Mouse (Mus musculus) CH12.LX (cell line): ENCODE results near the gene Brpf1. TPM values are rescaled to one million over a fixed set of nuclear protein-coding genes. Genes with fewer than 3 reads are reported as not detected.

Experiments used
- DNase-seq: peaks from one replicate; pipeline ENCODE4 v3.0.0-alpha.2; 2013; ENCODE audit errors: extremely low read depth
- H3K27ac ChIP-seq: 2 replicates; pipeline ENCODE4 v1.5.1; 2012; ENCODE audit warnings: low read depth, mild to moderate bottlenecking, control low read depth, moderate library complexity; ENCODE audit not compliant: insufficient read depth
- H3K27me3 ChIP-seq: replicated peaks from 2 replicates; pipeline ENCODE3; 2012; ENCODE audit warnings: inconsistent platforms
- H3K36me3 ChIP-seq, 2 experiments: replicated peaks in 1 of 2; 2 replicates each; pipeline versions ENCODE3 to v1.6.1; 2012; ENCODE audit warnings: inconsistent platforms in 1 of 2, low read length in 1 of 2, mild to moderate bottlenecking in 1 of 2, mixed read lengths in 1 of 2, moderate library complexity in 1 of 2; ENCODE audit not compliant: control insufficient read depth in 1 of 2, insufficient read depth in 1 of 2
- H3K4me1 ChIP-seq, 2 experiments: 2 replicates each; pipeline ENCODE4 v1.6.1; 2012; ENCODE audit warnings: inconsistent platforms in 1 of 2, moderate library complexity in 1 of 2; ENCODE audit not compliant: insufficient read depth in 2 of 2, control insufficient read depth in 1 of 2
- H3K4me2 ChIP-seq: 2 replicates; pipeline ENCODE4 v1.6.1; 2012; ENCODE audit warnings: low read depth, mild to moderate bottlenecking, control low read depth; ENCODE audit not compliant: poor library complexity, insufficient read depth, severe bottlenecking
- H3K4me3 ChIP-seq, 3 experiments: fragments of 150-350 bp in 1 of 3; sonication (generic) in 1 of 3; replicated peaks in 1 of 3; 2 replicates each; pipeline versions ENCODE3 to v1.5.1; 2011 to 2012; ENCODE audit warnings: low read depth in 2 of 3, low read length in 2 of 3, mild to moderate bottlenecking in 2 of 3, moderate library complexity in 2 of 3, control low read depth in 1 of 3, improper control_type of control experiment in 1 of 3, inconsistent platforms in 1 of 3, mixed read lengths in 1 of 3; ENCODE audit not compliant: poor library complexity in 1 of 3
- H3K79me2 ChIP-seq: replicated peaks from 2 replicates; pipeline ENCODE4 v1.6.1; 2012; ENCODE audit warnings: mild to moderate bottlenecking, moderate library complexity; ENCODE audit not compliant: control insufficient read depth, poor library complexity, insufficient read depth, severe bottlenecking; ENCODE audit errors: extremely low read depth
- H3K9ac ChIP-seq: 2 replicates; pipeline ENCODE4 v1.6.1; 2012; ENCODE audit warnings: low read depth, mild to moderate bottlenecking, control low read depth, moderate library complexity; ENCODE audit not compliant: insufficient read depth
- H3K9me3 ChIP-seq: replicated peaks from 2 replicates; pipeline ENCODE3; 2012; ENCODE audit warnings: low read length, inconsistent platforms, mixed read lengths
- BHLHE40 ChIP-seq: IDR thresholded peaks from 2 replicates; pipeline ENCODE4 v1.6.1; 2011; ENCODE audit warnings: mild to moderate bottlenecking, low read depth, low read length, improper control_type of control experiment
- CHD1 ChIP-seq: IDR thresholded peaks from 2 replicates; pipeline ENCODE4 v1.6.1; 2012; ENCODE audit warnings: low read depth, low read length, improper control_type of control experiment, inconsistent platforms
- E2F4 ChIP-seq: IDR thresholded peaks from 2 replicates; pipeline ENCODE4 v1.6.1; 2011; ENCODE audit warnings: low read depth, low read length, improper control_type of control experiment; ENCODE audit not compliant: insufficient replicate concordance
- ELF1 ChIP-seq: IDR thresholded peaks from 2 replicates; pipeline ENCODE4 v1.6.1; 2014; ENCODE audit warnings: low read depth, mild to moderate bottlenecking, inconsistent platforms, low read length, improper control_type of control experiment
- EP300 ChIP-seq: IDR thresholded peaks from 2 replicates; pipeline ENCODE4 v1.6.1; 2011; ENCODE audit warnings: low read length, improper control_type of control experiment
- IRF4 ChIP-seq: IDR thresholded peaks from 2 replicates; pipeline ENCODE4 v1.6.1; 2014; ENCODE audit warnings: low read depth, mild to moderate bottlenecking, inconsistent platforms, low read length, improper control_type of control experiment
- JUN ChIP-seq: IDR thresholded peaks from 2 replicates; pipeline ENCODE4 v1.6.1; 2011; ENCODE audit warnings: low read depth, mild to moderate bottlenecking, low read length, improper control_type of control experiment, moderate library complexity; ENCODE audit not compliant: insufficient read depth
- MAZ ChIP-seq: IDR thresholded peaks from 2 replicates; pipeline ENCODE4 v1.6.1; 2012; ENCODE audit warnings: low read depth, mild to moderate bottlenecking, inconsistent platforms, low read length, improper control_type of control experiment, moderate library complexity
- MEF2A ChIP-seq: IDR thresholded peaks from 2 replicates; pipeline ENCODE4 v1.6.1; 2014; ENCODE audit warnings: low read depth, mild to moderate bottlenecking, inconsistent platforms, low read length, improper control_type of control experiment, borderline replicate concordance
- PAX5 ChIP-seq: IDR thresholded peaks from 2 replicates; pipeline ENCODE4 v1.6.1; 2012; ENCODE audit warnings: low read length, inconsistent platforms, mixed read lengths
- POLR2A ChIP-seq: IDR thresholded peaks from 2 replicates; pipeline ENCODE4 v1.6.1; 2011; ENCODE audit warnings: low read depth, mild to moderate bottlenecking, improper control_type of control experiment, low read length
- POLR2AphosphoS2 ChIP-seq: IDR thresholded peaks from 2 replicates; pipeline ENCODE4 v1.6.1; 2011; ENCODE audit warnings: low read depth, low read length, improper control_type of control experiment
- RAD21 ChIP-seq: IDR thresholded peaks from 2 replicates; pipeline ENCODE4 v1.6.1; 2011; ENCODE audit warnings: low read depth, mild to moderate bottlenecking, low read length, improper control_type of control experiment, moderate library complexity
- RCOR1 ChIP-seq: conservative IDR thresholded peaks from 2 replicates; pipeline ENCODE4 v1.6.1; 2012; ENCODE audit warnings: low read depth, mild to moderate bottlenecking, inconsistent platforms, low read length, improper control_type of control experiment
- SMC3 ChIP-seq: IDR thresholded peaks from 2 replicates; pipeline ENCODE4 v1.6.1; 2011; ENCODE audit warnings: low read depth, low read length, improper control_type of control experiment
- TCF12 ChIP-seq: IDR thresholded peaks from 2 replicates; pipeline ENCODE4 v1.6.1; 2014; ENCODE audit warnings: low read depth, mild to moderate bottlenecking, inconsistent platforms, low read length, improper control_type of control experiment
- UBTF ChIP-seq: IDR thresholded peaks from 2 replicates; pipeline ENCODE4 v1.6.1; 2012; ENCODE audit warnings: low read depth, mild to moderate bottlenecking, inconsistent platforms, low read length, improper control_type of control experiment, moderate library complexity
- USF1 ChIP-seq: IDR thresholded peaks from 2 replicates; pipeline ENCODE4 v1.6.1; 2014; ENCODE audit warnings: low read depth, mild to moderate bottlenecking, inconsistent platforms, low read length, improper control_type of control experiment
- USF2 ChIP-seq: conservative IDR thresholded peaks from 2 replicates; pipeline ENCODE4 v1.6.1; 2011; ENCODE audit warnings: low read depth, low read length, improper control_type of control experiment
- ZC3H11A ChIP-seq: IDR thresholded peaks from 2 replicates; pipeline ENCODE4 v1.6.1; 2012; ENCODE audit warnings: low read depth, mild to moderate bottlenecking, inconsistent platforms, low read length, improper control_type of control experiment
- ZKSCAN1 ChIP-seq: IDR thresholded peaks from 2 replicates; pipeline ENCODE4 v1.6.1; 2012; ENCODE audit warnings: low read depth, inconsistent platforms, low read length, improper control_type of control experiment, borderline replicate concordance
- ZMIZ1 ChIP-seq: IDR thresholded peaks from 2 replicates; pipeline ENCODE4 v1.6.1; 2012; ENCODE audit warnings: low read depth, mild to moderate bottlenecking, inconsistent platforms, low read length, improper control_type of control experiment
- ZNF384 ChIP-seq: IDR thresholded peaks from 2 replicates; pipeline ENCODE4 v1.6.1; 2012; ENCODE audit warnings: low read depth, low read length, improper control_type of control experiment, inconsistent platforms
- dilution Hi-C: fragments of 300-500 bp; cut with MboI; formaldehyde crosslinking; loops from 2 replicates; pipeline ENCODE4 v1.14.3; 2020; ENCODE audit warnings: low sequenced_read_pairs; ENCODE audit not compliant: extremely low pct_unique_long_range_greater_than_20kb, extremely low pct_ligation_motif_present
- in situ Hi-C: fragments of 300-500 bp; cut with MboI; formaldehyde crosslinking; loops from 3 replicates; pipeline ENCODE4 v1.14.3; 2019; ENCODE audit warnings: low sequenced_read_pairs, low pct_ligation_motif_present, low pct_unique_long_range_greater_than_20kb, mixed read lengths
- polyA plus RNA-seq: library from polyadenylated mRNA; unstranded; fragments of >175 nt; gene quantifications from 2 replicates; pipeline ENCODE4 v1.2.1, GENCODE M21; 2012; ENCODE audit warnings: low read depth; ENCODE audit not compliant: insufficient read length
- total RNA-seq, 2 experiments: library from RNA; depleted of rRNA; stranded (reverse); fragments of 300-350 nt in 1 of 2; fragments of >200 nt in 1 of 2; gene quantifications; 2 replicates each; pipeline ENCODE4 v1.2.3; 2012 to 2014

Brpf1 gene
- total and polyA plus RNA-seq, 3 experiments = 13.7 to 28.1 (median 24.5) TPM

- no peak for DNase-seq
- dilution Hi-C loops = no loop called here
- H3K9ac ChIP-seq = no peak overlapping the region
- H3K9me3 ChIP-seq = peaks cover 2% of the 10 kb centered on the region
- H3K4me2 ChIP-seq = no peak overlapping the region
- no peaks in the 10 kb centered on the region for H3K27me3 ChIP-seq
- H3K4me3 ChIP-seq = no peak overlapping the region
- no peaks in the 10 kb centered on the region for H3K79me2 ChIP-seq
- H3K36me3 ChIP-seq = no peaks in the 10 kb centered on the region
- no peak overlapping the region for H3K27ac ChIP-seq
- TF ChIP-seq IRF4 (no peak), ZC3H11A (no peak), ZKSCAN1 (no peak), USF1 (no peak), PAX5 (no peak), MAZ (no peak), RAD21 (no peak), JUN (no peak), E2F4 (no peak), POLR2A (no peak), POLR2AphosphoS2 (no peak), ZMIZ1 (no peak), USF2 (no peak), ELF1 (no peak), TCF12 (no peak), RCOR1 (no peak)
- TF ChIP-seq, all 38 proteins: peak for 0
- in situ Hi-C loops = no loop called here
- H3K4me1 ChIP-seq = 0 out of 4 replicates have a peak, but pooled peaks cover 0 to 2% of the 10 kb centered on the region in 2 experiments
Observed at GRCm38 (mm10) chr6:113351161-113351560, 44.2 kb downstream of the Brpf1 start.

DNA sequence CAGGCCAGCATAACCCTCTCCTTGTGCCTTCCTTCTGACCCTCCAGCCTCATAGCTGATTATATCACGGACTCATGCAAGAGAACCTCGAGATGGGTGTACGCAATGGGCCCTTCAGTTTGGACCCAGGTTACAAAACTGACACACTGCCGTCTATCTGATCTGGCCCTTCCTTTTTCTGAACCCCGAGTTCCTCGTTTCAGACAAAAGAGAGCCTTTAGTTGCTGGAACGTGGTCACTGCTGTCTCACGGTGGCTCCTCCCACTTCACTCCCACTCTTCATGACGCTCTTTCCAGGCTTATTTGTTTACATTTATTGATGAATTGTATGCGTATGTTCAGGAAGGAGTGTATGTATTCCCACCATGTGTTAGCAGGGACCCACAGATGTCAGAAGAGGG is 44.7 kb downstream of the Brpf1 start:
- Histone ChIP-seq H3K4me1 (0 out of 4 replicates have a peak, but pooled peaks cover 0 to 2% of the 10 kb centered on the region in 2 experiments), H3K9ac (no peak overlapping the region), H3K4me2 (no peak overlapping the region), H3K36me3 (no peaks in the 10 kb centered on the region), H3K27me3 (no peaks in the 10 kb centered on the region), H3K4me3 (no peak overlapping the region), H3K9me3 (peaks cover 2% of the 10 kb centered on the region), H3K27ac (no peak overlapping the region), H3K79me2 (no peaks in the 10 kb centered on the region)
- TF ChIP-seq ZKSCAN1 (no peak), RAD21 (no peak), UBTF (no peak), IRF4 (no peak), SMC3 (no peak), MAZ (no peak), POLR2AphosphoS2 (no peak), BHLHE40 (no peak), MEF2A (no peak), EP300 (no peak), ZNF384 (no peak), CHD1 (no peak)
- dilution Hi-C loops (no loop called here), in situ Hi-C loops (no loop called here)
- DNase-seq = no peak
